Mouse (Mus musculus): ENCODE measurements around the gene Olfr145.

Olfr145 gene

DNA sequence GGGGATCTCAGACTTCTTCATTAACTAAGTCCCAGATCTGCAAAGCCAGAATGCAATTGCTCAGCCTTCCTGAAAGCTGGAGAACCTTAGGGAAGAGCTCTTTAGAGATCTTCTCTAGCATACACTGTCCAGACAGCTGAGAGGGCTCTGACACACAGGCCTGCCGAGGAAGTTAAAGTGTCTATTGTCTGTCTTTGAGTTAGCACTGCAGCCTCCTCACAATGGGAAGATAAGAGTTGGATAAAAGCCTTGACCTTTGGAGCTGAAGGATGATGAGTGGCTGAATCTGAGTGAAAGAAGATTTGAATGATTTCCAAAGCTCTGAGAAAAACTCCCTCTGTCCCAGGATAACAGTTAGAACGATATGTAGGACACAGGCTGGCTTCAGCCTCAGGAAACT is at the start of gene Olfr145:
TSS of gene Olfr145 (plus strand) at position 64 of the 400 bp plus-strand sequence.
- no peak for DNase-seq (ENCODE audit: low spot score)

DNA sequence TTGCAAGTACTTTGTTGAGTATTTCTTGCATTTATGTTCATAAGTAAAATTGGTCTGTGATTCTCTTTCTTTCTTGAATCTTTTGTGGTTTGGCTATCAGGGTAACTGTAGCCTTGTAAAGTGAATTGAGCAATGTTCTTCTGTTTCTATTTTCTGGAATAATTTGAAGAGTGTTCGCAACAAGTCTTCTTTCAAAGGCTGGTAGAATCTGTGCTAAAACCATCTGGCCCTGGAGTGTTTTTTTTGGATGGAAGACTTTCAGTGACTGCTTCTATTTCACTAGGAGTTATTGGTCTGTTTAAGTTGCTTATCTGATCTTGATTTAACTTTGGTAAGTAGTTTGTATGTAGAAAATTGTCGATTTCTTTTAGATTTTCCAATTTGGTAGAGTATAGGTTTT is 47.3 kb upstream of the Olfr145 start:
- no peak for DNase-seq (ENCODE audit: low spot score)

DNA sequence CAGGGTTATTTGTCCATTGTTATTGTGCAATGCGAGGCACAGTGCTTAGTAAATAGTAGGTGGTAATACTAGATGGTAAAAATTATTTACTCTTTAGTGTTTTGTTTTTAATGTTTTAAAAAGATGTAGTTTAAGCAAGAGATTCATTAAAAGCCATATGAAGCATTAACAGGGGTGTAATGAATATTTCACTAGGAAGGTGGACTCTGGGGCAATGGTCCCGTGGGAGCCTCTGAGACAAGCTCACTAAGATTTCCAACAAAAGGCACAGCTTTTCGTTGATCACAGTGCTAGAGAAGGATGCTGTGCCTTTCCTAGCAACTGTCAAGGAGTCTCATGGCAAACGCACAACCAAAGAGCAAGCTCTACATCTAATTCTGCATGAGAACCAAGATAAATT is 42.6 kb upstream of the Olfr145 start, which contains the start of gene Olfr877:
TSS of gene Olfr877 (plus strand) at position 301 of the 400 bp plus-strand sequence.
- DNase-seq (ENCODE audit: low spot score) = no peak

DNA sequence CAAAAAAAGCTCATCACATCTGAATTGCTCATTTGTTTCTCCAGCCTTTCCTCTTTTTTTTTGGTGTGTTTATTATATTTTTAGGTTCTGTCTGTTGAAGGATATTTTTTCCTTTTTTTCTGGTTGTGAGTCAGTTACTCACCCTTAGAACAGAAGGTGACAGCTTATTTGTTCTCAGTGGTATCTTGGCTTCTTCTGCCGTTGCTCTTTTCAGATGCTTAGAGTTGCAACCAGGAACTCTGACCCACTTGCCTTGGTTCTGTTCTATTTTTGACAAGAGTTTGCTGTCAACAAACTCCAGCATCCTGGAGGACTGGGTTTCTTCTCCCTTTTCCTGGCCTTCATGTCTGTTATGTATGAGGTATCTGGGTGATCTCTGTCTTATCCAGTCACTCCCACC is 33.2 kb upstream of the Olfr145 start:
- DNase-seq (ENCODE audit: low spot score) = no peak

DNA sequence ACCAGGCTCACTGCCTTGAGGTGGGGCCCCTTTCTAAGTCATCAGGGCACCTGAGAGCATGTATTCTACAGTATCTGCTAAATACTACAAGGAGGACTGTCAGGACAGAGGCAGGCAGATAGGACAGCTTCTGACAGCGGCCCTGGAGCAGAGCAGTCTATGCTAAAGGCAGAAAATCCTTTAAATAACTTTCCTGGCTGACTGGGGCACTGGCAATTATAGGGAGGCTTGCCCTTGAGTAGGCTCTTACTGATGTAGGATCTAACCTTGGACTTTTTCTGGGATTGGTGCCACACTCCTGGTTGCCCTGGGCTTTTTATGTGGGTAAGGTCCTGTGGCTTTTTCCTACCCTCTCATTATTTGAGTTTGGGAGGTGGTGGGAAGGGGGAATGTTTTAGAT is 26.3 kb upstream of the Olfr145 start:
- DNase-seq (ENCODE audit: low spot score) = no peak

DNA sequence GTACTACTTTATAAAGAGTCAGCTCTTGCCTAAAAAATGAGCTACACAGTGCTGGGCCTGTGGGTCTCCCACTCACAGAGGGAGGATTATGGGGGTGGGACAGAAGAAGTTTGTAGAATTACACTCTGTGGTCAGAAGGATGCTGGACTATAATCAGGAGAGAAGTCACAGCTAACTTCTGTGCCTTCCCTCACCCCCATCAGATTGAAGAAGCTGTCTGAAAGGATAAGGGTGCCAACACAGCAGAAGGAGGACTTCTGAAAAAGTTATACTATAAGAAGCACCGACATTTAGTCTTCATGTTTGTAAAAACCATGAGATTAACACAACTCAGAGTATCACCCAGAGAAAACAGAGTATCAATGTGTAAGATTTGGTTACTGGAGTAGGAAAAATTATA is 25.4 kb upstream of the Olfr145 start:
- DNase-seq (ENCODE audit: low spot score) = no peak

DNA sequence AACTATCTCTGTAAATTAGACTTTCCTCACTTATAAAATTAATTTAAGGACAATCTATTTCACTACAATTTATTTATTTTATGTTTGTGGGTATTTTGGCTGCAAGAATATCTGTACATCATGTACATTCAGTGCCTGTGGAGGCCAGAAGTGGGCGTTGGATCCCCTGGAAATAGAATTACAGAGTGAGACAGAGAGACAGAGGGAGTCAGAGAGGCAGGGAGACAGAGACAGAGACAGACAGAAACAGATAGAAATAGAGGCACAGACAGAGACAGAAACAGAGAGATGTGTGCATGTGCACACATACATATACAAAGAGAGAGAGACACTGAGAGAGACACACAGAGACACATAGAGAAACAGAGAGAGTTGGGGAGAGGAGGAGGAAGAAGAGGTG is 25.0 kb upstream of the Olfr145 start:
- DNase-seq (ENCODE audit: low spot score) = no peak

DNA sequence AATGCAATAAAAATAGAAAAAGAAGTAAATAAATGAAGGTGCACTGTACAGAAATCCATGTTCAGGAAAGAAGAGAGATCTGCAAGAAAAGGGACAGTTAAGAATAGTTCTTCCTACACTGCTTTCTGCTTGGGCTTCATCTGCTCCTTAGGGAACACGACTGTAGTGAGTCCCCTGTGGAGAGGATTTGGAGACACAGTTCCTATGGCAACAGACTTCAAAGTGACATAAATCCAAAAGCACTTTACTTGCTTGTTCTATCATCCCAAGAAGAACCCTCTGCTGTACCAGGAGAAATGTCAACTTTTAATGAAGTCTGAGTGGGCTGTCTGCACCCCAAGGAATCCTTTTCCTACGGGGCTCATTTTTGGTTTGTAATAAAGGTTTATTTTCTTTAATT is 5.6 kb upstream of the Olfr145 start:
- DNase-seq (ENCODE audit: low spot score) = no peak

DNA sequence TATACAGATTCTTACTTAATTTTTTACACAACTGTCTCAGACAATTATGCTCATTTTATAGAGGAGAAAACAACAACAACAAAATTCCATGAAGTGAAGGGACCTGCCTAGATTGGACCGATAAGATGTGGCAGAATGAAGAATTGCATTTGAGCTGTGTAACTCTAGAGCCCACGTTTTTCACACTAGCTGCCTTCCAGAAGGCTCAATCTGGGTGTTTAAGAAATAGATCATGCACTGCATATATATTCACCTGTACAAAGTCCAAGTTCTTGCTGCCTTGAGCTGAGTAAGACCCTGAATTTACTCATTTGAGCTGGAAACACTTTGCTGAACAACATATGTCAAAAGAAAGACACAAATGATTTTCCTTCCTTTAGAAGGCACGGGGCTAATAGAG is 9.0 kb downstream of the Olfr145 start:
- DNase-seq (ENCODE audit: low spot score) = no peak

DNA sequence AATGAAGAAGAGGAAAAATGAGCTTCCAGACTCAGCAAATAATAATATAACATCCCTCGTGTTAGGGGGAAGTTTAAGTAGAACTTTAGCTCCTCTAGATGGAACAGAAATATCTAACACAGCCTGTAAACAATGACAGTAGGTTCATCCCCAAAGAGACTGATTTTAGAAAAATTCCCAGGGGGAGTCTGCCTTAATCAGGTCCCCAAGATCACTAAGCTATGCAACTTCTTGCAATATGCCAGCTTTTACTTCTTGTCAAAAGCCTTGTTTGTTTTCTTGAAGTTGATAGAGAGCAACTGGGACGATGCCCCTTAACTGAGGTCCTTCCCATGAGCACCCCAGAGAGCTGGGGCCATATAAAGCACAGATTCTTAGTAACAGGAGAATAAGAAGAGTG is 21.0 kb downstream of the Olfr145 start, which contains the start of gene Olfr878:
TSS of gene Olfr878 (plus strand) at position 301 of the 400 bp plus-strand sequence.
- no peak for DNase-seq (ENCODE audit: low spot score)

DNA sequence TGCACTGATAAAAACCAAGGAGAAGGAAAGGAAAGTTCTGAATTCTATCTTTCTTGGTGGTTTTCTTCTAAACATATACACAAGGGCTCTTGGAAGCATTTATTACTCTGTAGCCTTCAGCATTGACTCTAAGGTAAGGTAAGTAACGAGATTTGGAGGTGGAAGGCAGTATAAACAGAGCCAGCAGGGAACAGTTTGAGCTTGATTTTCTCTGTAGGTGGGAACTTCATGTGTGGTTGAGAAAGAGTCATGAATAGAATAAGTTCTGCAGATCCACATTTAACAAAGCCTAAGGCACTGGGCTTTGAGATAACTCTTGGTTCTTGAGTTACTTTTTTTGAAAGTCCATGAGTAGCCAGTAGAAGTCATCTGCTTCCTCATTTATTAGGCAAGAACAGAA is 21.5 kb downstream of the Olfr145 start:
- no peak for DNase-seq (ENCODE audit: low spot score)

DNA sequence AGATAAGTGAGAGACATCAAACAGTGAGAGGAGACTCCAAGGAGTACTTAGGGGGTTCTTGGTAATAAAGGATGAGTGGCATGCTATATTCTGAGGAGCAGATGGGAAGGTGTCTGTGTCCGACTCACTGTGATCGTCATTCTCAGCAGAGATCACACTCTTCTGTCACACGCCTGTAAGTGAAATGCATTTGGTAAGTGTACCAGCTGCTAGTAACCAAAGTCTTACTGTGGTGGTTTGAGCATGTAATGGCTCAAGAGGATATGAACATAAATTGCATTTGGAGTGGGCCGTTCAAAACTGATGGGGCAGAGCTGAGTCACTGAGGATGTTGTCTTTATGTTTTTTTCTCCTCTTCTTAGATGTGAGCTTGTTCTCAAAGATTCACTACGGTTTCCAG is 27.7 kb downstream of the Olfr145 start:
- no peak for DNase-seq (ENCODE audit: low spot score)

DNA sequence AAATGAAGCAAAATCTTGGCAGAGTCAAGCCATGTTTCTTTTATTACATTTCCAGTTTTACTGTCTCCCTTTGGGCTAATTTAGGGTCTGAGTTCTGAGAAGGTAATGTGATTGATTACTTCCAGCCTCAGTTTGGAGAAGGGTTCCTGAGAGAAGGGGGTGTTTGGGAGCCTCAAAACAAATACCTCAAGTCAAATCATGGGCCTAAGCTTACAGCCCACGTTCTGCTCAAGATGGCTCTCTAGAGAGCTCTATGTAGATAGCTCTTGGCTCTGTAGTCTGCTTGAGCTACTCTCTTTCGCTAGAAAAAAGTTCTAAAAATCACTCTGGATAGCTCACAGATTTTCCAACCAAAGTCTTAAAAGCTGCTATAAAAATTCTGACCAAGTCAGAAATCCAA is 28.9 kb downstream of the Olfr145 start:
- no peak for DNase-seq (ENCODE audit: low spot score)

DNA sequence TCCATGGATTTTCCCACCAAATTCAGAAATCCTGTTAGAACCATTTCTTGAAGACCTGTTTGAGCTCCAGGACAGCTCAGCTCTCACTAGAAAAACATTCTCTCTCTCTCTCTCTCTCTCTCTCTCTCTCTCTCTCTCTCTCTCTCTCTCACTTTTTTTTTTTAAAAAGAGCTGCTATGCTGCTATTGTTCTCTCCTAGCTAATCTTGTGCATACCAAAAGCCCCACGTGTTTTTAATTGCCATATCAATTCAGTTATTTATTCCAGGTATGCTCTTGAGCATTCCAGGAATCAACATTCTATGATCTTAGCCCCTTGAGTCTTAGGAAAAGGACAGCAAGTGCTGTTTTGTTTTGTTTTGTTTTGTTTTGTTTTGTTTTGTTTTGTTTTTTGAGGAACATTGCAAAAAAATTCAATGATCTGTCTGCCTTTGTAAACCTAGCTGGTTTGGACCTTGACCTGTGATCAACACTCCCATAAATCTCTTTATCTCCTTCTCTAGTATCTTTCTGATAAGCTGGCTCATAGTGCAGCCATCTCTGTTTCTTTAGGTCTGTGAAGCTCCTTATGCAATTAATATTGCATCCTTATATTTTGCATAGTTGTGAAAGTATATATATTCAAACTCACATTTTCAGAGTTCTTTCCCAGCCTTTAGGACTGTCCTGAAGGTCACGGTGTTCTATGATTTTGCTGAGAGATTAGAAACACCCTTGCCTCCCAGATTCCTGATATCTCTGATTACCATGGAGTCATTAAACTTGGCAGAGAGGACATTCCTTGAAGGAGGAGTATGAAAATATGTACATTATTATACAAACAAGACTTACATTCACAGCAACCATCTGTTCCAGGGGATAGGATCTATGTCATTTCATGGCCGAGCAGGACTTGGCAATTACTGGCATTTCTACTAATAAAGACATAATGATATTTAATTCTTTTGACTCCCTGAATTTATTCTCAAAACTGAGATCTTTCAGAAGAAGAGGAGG is 29.8 kb downstream of the Olfr145 start:
- no peak for DNase-seq (ENCODE audit: low spot score)

DNA sequence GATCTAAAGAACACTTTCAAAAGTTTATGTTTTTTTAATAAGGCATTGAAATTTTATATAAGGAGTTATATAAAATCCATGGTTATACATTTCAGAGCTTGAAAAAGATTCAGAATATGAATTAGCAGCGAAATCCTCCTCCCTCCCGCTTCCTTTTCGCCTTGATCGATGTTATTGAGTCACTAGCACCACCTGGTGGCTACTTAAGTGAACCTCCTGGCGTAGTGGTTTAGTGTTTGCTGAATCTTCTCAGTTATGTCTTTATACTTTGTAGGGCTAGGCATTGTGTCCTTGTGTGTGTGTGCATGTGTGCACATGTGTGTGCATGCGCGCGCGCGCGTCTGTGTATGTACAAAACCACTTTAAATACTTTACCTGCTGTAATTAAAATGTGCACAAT is 36.0 kb downstream of the Olfr145 start:
- DNase-seq (ENCODE audit: low spot score) = peak; percentile 43

DNA sequence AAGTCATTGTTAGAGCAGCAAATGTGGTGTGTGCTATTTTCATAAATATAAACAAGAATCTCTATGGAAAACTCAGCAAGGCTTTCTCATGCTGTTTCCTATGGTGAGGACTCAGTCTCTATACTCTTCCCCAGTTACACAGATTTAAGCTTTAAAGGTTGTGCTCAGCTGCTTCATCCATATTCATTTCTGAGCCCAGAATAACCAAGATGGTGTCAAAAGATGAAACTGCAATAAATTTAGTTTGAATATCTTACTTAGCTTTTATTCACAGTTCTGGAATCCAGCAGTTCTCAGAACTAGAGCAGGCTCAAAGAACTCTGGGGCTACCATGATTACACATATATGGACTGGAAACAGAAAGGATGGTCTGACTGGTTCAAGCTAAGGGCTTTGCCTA is 37.6 kb downstream of the Olfr145 start:
- no peak for DNase-seq (ENCODE audit: low spot score)

DNA sequence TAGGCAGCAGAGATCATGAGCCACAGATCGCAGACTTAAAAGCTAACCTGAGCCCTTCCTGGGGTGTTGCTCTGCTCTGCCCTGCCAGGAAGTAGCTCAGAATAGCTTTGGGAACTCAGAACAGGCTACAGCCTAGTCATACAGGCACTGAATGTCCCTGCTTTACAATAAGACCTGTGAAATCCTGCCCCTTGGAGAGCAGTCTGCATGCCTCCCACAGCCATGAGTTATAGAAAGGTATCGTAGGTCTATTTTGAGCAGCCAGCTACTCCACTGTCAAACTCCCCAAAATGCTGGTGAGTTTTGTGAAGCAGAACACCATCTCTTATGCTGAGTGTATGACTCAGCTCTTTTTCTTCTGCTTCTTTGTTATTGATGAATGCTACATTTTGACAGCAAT is 44.6 kb downstream of the Olfr145 start:
- no peak for DNase-seq (ENCODE audit: low spot score)
